Mouse (Mus musculus) heart, embryonic 14.5 days (tissue): ENCODE measurements around the gene Fhdc1. TPM values are rescaled to one million over a fixed set of nuclear protein-coding genes. Genes with fewer than 3 reads are reported as not detected.
A peak's percentile ranks its signal among the peaks of the same experiment; 100 is the strongest.

Experiments used
- ATAC-seq: fragments of 200-750 bp; cut with Nextera tagmentation; 2 replicates; pipeline ENCODE4 v1.8.0; 2017; ENCODE audit warnings: low read depth, moderate TSS enrichment; ENCODE audit not compliant: insufficient number of reproducible peaks, insufficient read depth, low FRiP score
- H3K27ac ChIP-seq, 2 experiments: fragments of 200-500 bp in 1 of 2; fragments of 300-500 bp in 1 of 2; sonication (generic) in 1 of 2; replicated peaks in 1 of 2; 2 replicates each; pipeline ENCODE4 v1.5.1; 2012 to 2014; ENCODE audit warnings: low read depth in 2 of 2, low read length in 2 of 2, control low read depth in 1 of 2, mild to moderate bottlenecking in 1 of 2, mixed read lengths in 1 of 2; ENCODE audit not compliant: control insufficient read depth in 1 of 2, insufficient read depth in 1 of 2
- H3K27me3 ChIP-seq: fragments of 300-500 bp; sonication (generic); 2 replicates; pipeline ENCODE4 v1.6.1; 2014; ENCODE audit warnings: mild to moderate bottlenecking, low read length, control low read depth; ENCODE audit not compliant: control insufficient read depth, insufficient read depth
- H3K36me3 ChIP-seq: fragments of 300-500 bp; sonication (generic); 2 replicates; pipeline ENCODE4 v1.6.1; 2014; ENCODE audit warnings: mild to moderate bottlenecking, control low read depth, low read length, mixed read lengths; ENCODE audit not compliant: control insufficient read depth, insufficient read depth
- H3K4me1 ChIP-seq, 2 experiments: fragments of 200-500 bp in 1 of 2; fragments of 300-500 bp in 1 of 2; sonication (generic) in 1 of 2; 2 replicates each; pipeline ENCODE4 v1.6.1; 2012 to 2014; ENCODE audit warnings: low read length in 2 of 2, control low read depth in 1 of 2, mixed read lengths in 1 of 2; ENCODE audit not compliant: control insufficient read depth in 2 of 2, insufficient read depth in 2 of 2
- H3K4me2 ChIP-seq: fragments of 300-500 bp; sonication (generic); 2 replicates; pipeline ENCODE4 v1.6.1; 2014; ENCODE audit warnings: mild to moderate bottlenecking, low read length
- H3K4me3 ChIP-seq, 2 experiments: fragments of 200-500 bp in 1 of 2; fragments of 300-500 bp in 1 of 2; sonication (generic) in 1 of 2; 2 replicates each; pipeline ENCODE4 v1.5.1; 2012 to 2014; ENCODE audit warnings: low read length in 2 of 2, mild to moderate bottlenecking in 2 of 2, control low read depth in 1 of 2, low read depth in 1 of 2, moderate library complexity in 1 of 2; ENCODE audit not compliant: control insufficient read depth in 1 of 2, insufficient read depth in 1 of 2
- H3K9ac ChIP-seq: fragments of 300-500 bp; sonication (generic); 2 replicates; pipeline ENCODE4 v1.6.1; 2014; ENCODE audit warnings: mild to moderate bottlenecking, low read length
- H3K9me3 ChIP-seq: fragments of 300-500 bp; sonication (generic); 2 replicates; pipeline ENCODE4 v1.6.1; 2016; ENCODE audit warnings: low read length, control low read depth; ENCODE audit not compliant: control insufficient read depth
- WGBS: fragments of 180-500 bp; shearing (Covaris S2); extraction: QIAGEN DNeasy Blood & Tissue Kit; methylation state at CpG from one replicate; pipeline ENCODE4 v1.1.7; 2014; 5-methylcytosine and 5-hydroxymethylcytosine counted together
- polyA plus RNA-seq: library from polyadenylated mRNA; unstranded; fragments of >200 nt; fragmentation: Nextera tagmentation; extraction: Ambion mirVana; gene quantifications from 2 replicates; pipeline ENCODE4 v1.2.1, GENCODE M21; 2014

Fhdc1 gene
- polyA plus RNA-seq, 1 experiment from 2014 or later: 0.68 TPM

- 79% methylated on average over 2 of the region's 2 CpGs for WGBS
- H3K36me3 ChIP-seq: peaks cover 21% of the 10 kb centered on the region
- no peaks in the 10 kb centered on the region for H3K4me1 ChIP-seq
- H3K27me3 ChIP-seq: no peaks in the 10 kb centered on the region
- no peak for ATAC-seq
- H3K27ac ChIP-seq: no peak overlapping the region
- no peak overlapping the region for H3K4me2 ChIP-seq
- no peak overlapping the region for H3K4me3 ChIP-seq
- no peaks in the 10 kb centered on the region for H3K9me3 ChIP-seq
- H3K9ac ChIP-seq: no peak overlapping the region
Measured at GRCm38 (mm10) chr3:84502101-84502500, 21.9 kb upstream of the Fhdc1 start.

- H3K9ac ChIP-seq: no peak overlapping the region
- no peaks in the 10 kb centered on the region for H3K9me3 ChIP-seq
- H3K36me3 ChIP-seq: peaks cover 37% of the 10 kb centered on the region
- WGBS: 85% methylated on average over 10 of the region's 10 CpGs
- no peak overlapping the region for H3K4me3 ChIP-seq
- no peaks in the 10 kb centered on the region for H3K27me3 ChIP-seq
- H3K4me2 ChIP-seq: no peak overlapping the region
- no peak overlapping the region for H3K27ac ChIP-seq
- no peaks in the 10 kb centered on the region for H3K4me1 ChIP-seq
- ATAC-seq: no peak
Measured at GRCm38 (mm10) chr3:84500491-84500890, 20.3 kb upstream of the Fhdc1 start.

- no peak for ATAC-seq
- Histone ChIP-seq H3K9me3 (no peaks in the 10 kb centered on the region), H3K27me3 (no peaks in the 10 kb centered on the region), H3K4me3 (no peak overlapping the region), H3K36me3 (peaks cover 41% of the 10 kb centered on the region), H3K4me2 (no peak overlapping the region), H3K9ac (no peak overlapping the region), H3K27ac (no peak overlapping the region), H3K4me1 (no peaks in the 10 kb centered on the region; a peak in 1 of 4 replicates)
- WGBS: 85% methylated on average over 11 of the region's 11 CpGs
Measured at GRCm38 (mm10) chr3:84497718-84498117, 17.5 kb upstream of the Fhdc1 start.

- H3K9me3 ChIP-seq: no peaks in the 10 kb centered on the region
- H3K27ac ChIP-seq: no peak overlapping the region
- ATAC-seq: no peak
- H3K4me1 ChIP-seq: peaks cover 5 to 6% of the 10 kb centered on the region in 2 experiments; a peak in 2 of 4 replicates
- WGBS: 82% methylated on average over 8 of the region's 8 CpGs
- H3K9ac ChIP-seq: no peak overlapping the region
- H3K27me3 ChIP-seq: no peaks in the 10 kb centered on the region
- no peak overlapping the region for H3K4me2 ChIP-seq
- H3K4me3 ChIP-seq: no peak overlapping the region
- H3K36me3 ChIP-seq: peaks cover 40% of the 10 kb centered on the region
Measured at GRCm38 (mm10) chr3:84492657-84493056, 12.4 kb upstream of the Fhdc1 start.

- no peaks in the 10 kb centered on the region for H3K27me3 ChIP-seq
- no peak overlapping the region for H3K4me2 ChIP-seq
- H3K27ac ChIP-seq: no peak overlapping the region
- H3K4me1 ChIP-seq: peaks cover 5 to 6% of the 10 kb centered on the region in 2 experiments; a peak in 2 of 4 replicates
- WGBS: 71% methylated on average over 4 of the region's 4 CpGs
- peaks cover 36% of the 10 kb centered on the region for H3K36me3 ChIP-seq
- no peak for ATAC-seq
- no peak overlapping the region for H3K4me3 ChIP-seq
- H3K9me3 ChIP-seq: no peaks in the 10 kb centered on the region
- no peak overlapping the region for H3K9ac ChIP-seq
Measured at GRCm38 (mm10) chr3:84492148-84492547, 11.9 kb upstream of the Fhdc1 start.

DNA sequence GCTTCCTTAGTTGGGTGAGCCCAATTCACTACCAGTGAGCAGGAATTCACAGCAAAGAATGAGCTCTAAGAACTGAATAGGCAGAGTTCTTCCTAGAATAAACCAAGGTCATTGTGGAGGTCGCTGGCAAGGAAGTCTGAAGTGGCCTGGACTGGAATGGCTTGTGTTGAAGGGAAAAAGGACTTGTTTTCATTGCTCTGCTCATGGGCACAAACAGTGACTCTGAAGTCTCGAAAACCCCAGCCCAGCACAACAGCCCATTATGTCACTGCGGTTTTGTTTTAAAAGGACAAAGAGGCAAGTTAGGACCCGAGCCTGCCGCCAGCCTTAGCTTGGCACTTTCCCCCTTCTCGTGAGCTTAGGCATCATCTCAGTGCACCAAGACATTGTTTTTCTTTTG lies 8.5 kb upstream of the Fhdc1 start:
- H3K36me3 ChIP-seq: peaks cover 10% of the 10 kb centered on the region
- H3K4me1 ChIP-seq: peaks cover 5 to 6% of the 10 kb centered on the region in 2 experiments; a peak in 2 of 4 replicates
- H3K4me2 ChIP-seq: no peak overlapping the region
- peak overlapping the region; percentile 3 to 17; a peak in 2 of 4 replicates for H3K27ac ChIP-seq
- WGBS: 61% methylated on average over 6 of the region's 6 CpGs
- H3K9me3 ChIP-seq: no peaks in the 10 kb centered on the region
- no peak overlapping the region for H3K4me3 ChIP-seq
- ATAC-seq: no peak
- H3K27me3 ChIP-seq: no peaks in the 10 kb centered on the region
- H3K9ac ChIP-seq: no peak overlapping the region

GRCm38 (mm10) chr3:84484891-84485290 lies 4.7 kb upstream of the Fhdc1 start:
- WGBS: 83% methylated on average over 3 of the region's 3 CpGs
- Histone ChIP-seq H3K4me1 (peaks cover 5 to 12% of the 10 kb centered on the region in 2 experiments; a peak in 3 of 4 replicates), H3K4me3 (no peak overlapping the region), H3K9ac (no peak overlapping the region), H3K27me3 (peaks cover 9% of the 10 kb centered on the region; the same call in 1 of the 2 replicates), H3K36me3 (no peaks in the 10 kb centered on the region; the same call in 1 of the 2 replicates), H3K9me3 (no peaks in the 10 kb centered on the region), H3K4me2 (no peak overlapping the region), H3K27ac (no peak overlapping the region)
- ATAC-seq: no peak

GRCm38 (mm10) chr3:84484333-84484732 lies 4.1 kb upstream of the Fhdc1 start:
- Histone ChIP-seq H3K27me3 (peaks cover 14% of the 10 kb centered on the region), H3K27ac (no peak overlapping the region), H3K9me3 (no peaks in the 10 kb centered on the region), H3K4me1 (peaks cover 6 to 15% of the 10 kb centered on the region in 2 experiments; a peak in 3 of 4 replicates), H3K36me3 (no peaks in the 10 kb centered on the region; the same call in 1 of the 2 replicates), H3K4me3 (no peak overlapping the region), H3K4me2 (no peak overlapping the region), H3K9ac (no peak overlapping the region)
- ATAC-seq: no peak
- WGBS: 67% methylated on average over 4 of the region's 4 CpGs
